Mouse (Mus musculus) small intestine, adult 2 months (tissue): ENCODE measurements around the gene Inpp5k. TPM values are rescaled to one million over a fixed set of nuclear protein-coding genes. Genes with fewer than 3 reads are reported as not detected.

Source experiments
- H3K27ac ChIP-seq: fragments of 200-500 bp; 2 replicates; pipeline ENCODE4 v1.5.1; 2012; ENCODE audit warnings: low read depth, low read length, control low read depth, inconsistent platforms; ENCODE audit not compliant: insufficient read depth
- H3K27me3 ChIP-seq: fragments of 200-500 bp; 2 replicates; pipeline ENCODE4 v1.6.1; 2012; ENCODE audit warnings: mild to moderate bottlenecking, moderate library complexity, low read length, inconsistent platforms; ENCODE audit not compliant: control insufficient read depth, insufficient read depth
- H3K36me3 ChIP-seq: fragments of 200-500 bp; 2 replicates; pipeline ENCODE4 v1.6.1; 2012; ENCODE audit warnings: mild to moderate bottlenecking, low read length, control low read depth, inconsistent platforms; ENCODE audit not compliant: control insufficient read depth, insufficient read depth
- H3K4me1 ChIP-seq: fragments of 200-500 bp; 2 replicates; pipeline ENCODE4 v1.6.1; 2012; ENCODE audit warnings: low read length, inconsistent platforms, mixed read lengths; ENCODE audit not compliant: control insufficient read depth, insufficient read depth, insufficient read length
- H3K4me3 ChIP-seq: fragments of 200-500 bp; 2 replicates; pipeline ENCODE4 v1.5.1; 2012; ENCODE audit warnings: low read depth, mild to moderate bottlenecking, control low read depth, inconsistent platforms, low read length, moderate library complexity
- CTCF ChIP-seq: fragments of 200-500 bp; IDR thresholded peaks from 2 replicates; pipeline ENCODE4 v1.5.1; 2012; ENCODE audit warnings: low read depth, mild to moderate bottlenecking, control low read depth, inconsistent platforms, low read length, moderate library complexity, mixed read lengths; ENCODE audit not compliant: insufficient replicate concordance, insufficient read length; ENCODE audit errors: extremely low read depth
- POLR2A ChIP-seq: fragments of 200-500 bp; IDR thresholded peaks from 2 replicates; pipeline ENCODE4 v1.6.1; 2012; ENCODE audit warnings: low read depth, mild to moderate bottlenecking, control low read depth, inconsistent platforms, low read length, moderate library complexity
- WGBS: fragments of 180-500 bp; shearing (Covaris S2); methylation state at CpG from one replicate; pipeline ENCODE4 v1.1.7; 2018; 5-methylcytosine and 5-hydroxymethylcytosine counted together
- polyA plus RNA-seq: library from polyadenylated mRNA; depleted of rRNA; stranded (reverse); fragments of >200 nt; gene quantifications from 2 replicates; pipeline ENCODE4 v1.2.3, GENCODE M21; 2012

Inpp5k gene
- polyA plus RNA-seq, 1 experiment, result 35.3 TPM

DNA sequence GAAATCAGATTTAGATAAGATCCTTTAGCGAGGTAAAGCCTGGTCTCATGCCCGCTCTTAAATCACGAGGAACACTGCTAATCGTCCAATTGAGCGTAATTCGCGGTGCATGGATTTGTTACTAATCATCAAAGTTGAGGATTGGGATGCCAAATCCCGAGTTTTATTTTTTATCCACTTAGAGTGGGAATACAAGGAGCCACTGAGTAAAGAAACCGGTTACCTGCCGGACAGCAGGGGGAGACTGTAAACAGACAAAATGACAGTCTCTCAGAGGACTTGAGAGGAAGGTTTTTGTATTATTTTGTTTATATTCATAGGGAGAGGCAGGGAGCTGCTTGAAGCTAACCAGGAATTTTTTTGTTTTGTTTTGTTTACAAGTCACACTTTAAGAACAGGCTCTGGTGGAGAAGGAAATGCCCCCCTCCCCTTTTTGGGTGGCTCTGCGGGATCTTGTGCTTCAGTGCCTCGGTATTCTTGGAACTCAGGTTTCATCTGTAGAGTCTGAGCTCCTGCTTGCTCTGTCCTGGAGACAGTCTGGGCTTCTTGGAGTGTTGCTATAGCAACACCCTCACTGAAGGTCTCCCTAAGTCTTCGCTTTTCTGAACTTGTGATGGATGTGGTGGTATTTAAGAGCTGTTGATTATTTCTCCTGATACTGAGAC is 905 bp downstream of the Inpp5k start:
- Histone ChIP-seq H3K36me3 (peaks cover 20% of the 10 kb centered on the region), H3K4me3 (peak overlapping the region; percentile 83; the same call in 1 of the 2 replicates), H3K27me3 (no peaks in the 10 kb centered on the region), H3K4me1 (no peaks in the 10 kb centered on the region; the same call in 1 of the 2 replicates), H3K27ac (no peak overlapping the region)
- WGBS, result 9% methylated on average over 13 of the region's 13 CpGs
- TF ChIP-seq CTCF, result no peak
- TF ChIP-seq POLR2A, result no peak

DNA sequence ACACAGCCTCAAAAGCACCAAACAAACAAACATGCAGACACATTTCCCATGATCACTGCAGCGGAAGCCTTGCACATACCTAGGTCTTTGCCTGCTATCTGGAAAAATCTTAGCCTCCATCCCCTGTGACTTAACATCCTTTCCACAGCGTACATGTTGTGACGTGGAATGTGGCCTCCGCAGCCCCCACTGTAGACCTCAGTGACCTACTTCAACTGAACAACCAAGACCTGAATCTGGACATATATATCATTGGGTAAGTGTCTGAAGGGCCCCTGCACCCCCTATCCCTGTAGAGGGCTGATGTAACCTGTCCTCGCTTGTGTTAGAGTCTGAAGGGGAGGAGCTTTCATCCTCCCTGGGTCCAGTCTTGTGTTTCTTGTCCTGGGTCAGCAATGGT is 2.1 kb downstream of the Inpp5k start:
- Histone ChIP-seq H3K4me1 (no peaks in the 10 kb centered on the region; the same call in 1 of the 2 replicates), H3K36me3 (peaks cover 14% of the 10 kb centered on the region), H3K27ac (no peak overlapping the region), H3K4me3 (no peak overlapping the region), H3K27me3 (no peaks in the 10 kb centered on the region)
- 93% methylated on average over 5 of the region's 5 CpGs for WGBS
- no peak for TF ChIP-seq CTCF
- TF ChIP-seq POLR2A, result no peak

DNA sequence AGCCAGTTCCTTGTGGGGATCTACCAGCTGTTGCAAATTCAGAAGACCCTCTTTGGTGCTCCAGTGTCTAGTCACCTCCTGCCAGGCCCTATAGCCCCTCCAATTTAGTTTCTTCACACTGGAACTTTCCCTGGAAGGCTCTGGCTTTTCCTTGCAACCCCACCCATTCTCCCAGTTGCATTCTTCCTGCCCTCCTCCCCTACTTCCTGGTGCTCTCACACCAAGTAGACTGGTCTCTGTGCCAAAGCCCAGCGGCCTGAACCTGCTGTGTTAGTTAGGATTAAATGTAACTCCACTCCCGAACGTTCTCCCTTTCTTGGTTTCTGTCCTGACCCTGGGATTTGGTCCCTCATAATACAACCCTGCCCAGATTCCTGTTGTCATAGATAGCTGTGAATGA is 4.0 kb downstream of the Inpp5k start:
- Histone ChIP-seq H3K27ac (0 out of 2 replicates have a peak overlapping the region, but pooled peaks have one; percentile 9), H3K36me3 (peaks cover 15% of the 10 kb centered on the region), H3K27me3 (no peaks in the 10 kb centered on the region), H3K4me1 (no peaks in the 10 kb centered on the region; the same call in 1 of the 2 replicates), H3K4me3 (no peak overlapping the region)
- 65% methylated on average over 3 of the region's 3 CpGs for WGBS
- TF ChIP-seq CTCF (no peak), POLR2A (no peak)

DNA sequence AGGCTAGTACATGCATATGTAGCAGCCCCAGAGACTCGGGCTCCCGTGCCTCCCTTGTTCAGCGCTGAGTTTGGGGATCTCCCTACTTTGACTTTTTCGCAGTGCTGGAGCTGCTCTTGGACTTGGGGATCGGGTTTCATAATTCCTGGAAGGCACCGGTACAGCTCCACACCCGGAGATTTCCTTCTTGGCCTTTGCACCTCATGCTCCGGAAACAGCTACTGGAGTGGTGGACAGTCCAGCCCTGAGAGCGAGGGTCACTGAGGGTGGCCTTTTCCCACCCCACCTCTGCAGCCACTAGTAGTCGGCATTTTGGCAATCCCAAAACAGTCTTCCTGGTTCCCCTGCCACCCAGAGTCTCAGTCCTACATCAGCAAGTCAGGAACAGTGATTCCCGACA is 4.5 kb downstream of the Inpp5k start:
- WGBS, result 62% methylated on average over 11 of the region's 11 CpGs
- Histone ChIP-seq H3K4me1 (no peaks in the 10 kb centered on the region; the same call in 1 of the 2 replicates), H3K27me3 (no peaks in the 10 kb centered on the region), H3K36me3 (peaks cover 15% of the 10 kb centered on the region), H3K27ac (no peak overlapping the region), H3K4me3 (no peak overlapping the region)
- TF ChIP-seq CTCF, result no peak
- TF ChIP-seq POLR2A, result no peak

- Histone ChIP-seq H3K27ac (no peak overlapping the region), H3K4me3 (no peak overlapping the region), H3K4me1 (no peaks in the 10 kb centered on the region), H3K36me3 (peaks cover 11% of the 10 kb centered on the region), H3K27me3 (no peaks in the 10 kb centered on the region)
- TF ChIP-seq CTCF (no peak), POLR2A (no peak)
- WGBS, result 90% methylated on average over 5 of the region's 5 CpGs
Observed at GRCm38 (mm10) chr11:75643323-75643722, 12.5 kb downstream of the Inpp5k start.

- H3K27me3 ChIP-seq, result no peaks in the 10 kb centered on the region
- TF ChIP-seq CTCF, result no peak
- no peak for TF ChIP-seq POLR2A
- H3K36me3 ChIP-seq, result peaks cover 8% of the 10 kb centered on the region; the same call in 1 of the 2 replicates
- no peak overlapping the region for H3K4me3 ChIP-seq
- H3K27ac ChIP-seq, result no peak overlapping the region
- 74% methylated on average over 9 of the region's 9 CpGs for WGBS
- H3K4me1 ChIP-seq, result no peaks in the 10 kb centered on the region
Observed at GRCm38 (mm10) chr11:75644684-75645083, 13.9 kb downstream of the Inpp5k start.

DNA sequence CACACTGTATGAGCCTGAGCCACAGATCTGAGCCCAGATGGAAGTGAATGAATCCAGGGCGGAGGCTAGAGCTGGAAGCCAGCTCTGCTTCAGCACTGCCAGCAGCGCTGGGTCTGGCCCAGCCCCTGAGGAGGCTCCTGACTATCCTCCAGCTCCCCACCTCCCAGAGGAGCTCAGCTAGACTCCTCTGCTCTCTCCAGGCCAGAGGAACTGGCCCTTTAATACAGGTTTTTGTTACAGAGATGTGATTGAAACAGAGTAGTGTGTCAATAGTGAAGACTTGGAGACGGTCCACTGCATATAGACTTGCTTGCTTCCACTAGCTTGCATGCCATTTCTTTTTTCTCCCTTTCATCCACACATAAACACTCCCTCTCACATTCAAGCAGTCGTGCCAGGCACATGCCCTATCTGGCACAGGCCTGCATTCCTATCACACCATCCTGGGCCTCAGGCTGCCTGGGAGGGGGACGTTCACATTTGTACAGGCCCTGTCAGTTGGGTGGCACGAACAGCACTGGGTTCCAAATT is 17.0 kb downstream of the Inpp5k start:
- H3K4me3 ChIP-seq, result no peak overlapping the region
- TF ChIP-seq CTCF, result no peak
- TF ChIP-seq POLR2A, result no peak
- H3K36me3 ChIP-seq, result peaks cover 8% of the 10 kb centered on the region; the same call in 1 of the 2 replicates
- H3K27ac ChIP-seq, result no peak overlapping the region
- H3K4me1 ChIP-seq, result peaks cover 12% of the 10 kb centered on the region; the same call in 1 of the 2 replicates
- 67% methylated on average over 6 of the region's 6 CpGs for WGBS
- H3K27me3 ChIP-seq, result no peaks in the 10 kb centered on the region

DNA sequence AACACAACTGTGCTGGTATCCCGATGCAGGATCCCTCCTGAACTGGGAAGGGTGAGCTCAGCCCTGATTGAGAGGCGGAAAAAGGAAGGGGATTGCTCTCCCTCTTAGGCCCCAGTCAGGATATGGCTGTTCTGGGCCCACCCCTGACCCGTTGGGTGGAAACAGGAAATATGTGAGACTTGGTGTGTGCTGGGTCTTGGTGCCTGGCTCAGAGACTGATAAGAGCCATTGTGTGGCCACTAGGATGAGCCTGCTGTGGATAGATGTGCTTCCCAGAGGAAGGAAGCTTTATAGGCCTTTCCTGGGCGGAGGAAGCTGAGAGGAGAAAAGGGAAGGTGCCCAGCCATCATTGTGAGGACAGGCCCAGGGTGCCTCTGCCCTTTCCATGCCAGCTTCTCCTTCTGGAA is 18.4 kb downstream of the Inpp5k start:
- H3K4me3 ChIP-seq, result no peak overlapping the region
- H3K4me1 ChIP-seq, result peaks cover 19% of the 10 kb centered on the region
- no peaks in the 10 kb centered on the region for H3K27me3 ChIP-seq
- 72% methylated on average over 4 of the region's 4 CpGs for WGBS
- TF ChIP-seq CTCF (no peak), POLR2A (no peak)
- peaks cover 6% of the 10 kb centered on the region; the same call in 1 of the 2 replicates for H3K36me3 ChIP-seq
- H3K27ac ChIP-seq, result 0 out of 2 replicates have a peak overlapping the region, but pooled peaks have one; percentile 6
